Mouse (Mus musculus) kidney, postnatal 14 days (tissue): ENCODE measurements around the gene Ptprg.

Experiments
- DNase-seq: peaks from one replicate; pipeline ENCODE4 v3.0.0; 2022; ENCODE audit warnings: mixed read lengths

Ptprg gene

DNA sequence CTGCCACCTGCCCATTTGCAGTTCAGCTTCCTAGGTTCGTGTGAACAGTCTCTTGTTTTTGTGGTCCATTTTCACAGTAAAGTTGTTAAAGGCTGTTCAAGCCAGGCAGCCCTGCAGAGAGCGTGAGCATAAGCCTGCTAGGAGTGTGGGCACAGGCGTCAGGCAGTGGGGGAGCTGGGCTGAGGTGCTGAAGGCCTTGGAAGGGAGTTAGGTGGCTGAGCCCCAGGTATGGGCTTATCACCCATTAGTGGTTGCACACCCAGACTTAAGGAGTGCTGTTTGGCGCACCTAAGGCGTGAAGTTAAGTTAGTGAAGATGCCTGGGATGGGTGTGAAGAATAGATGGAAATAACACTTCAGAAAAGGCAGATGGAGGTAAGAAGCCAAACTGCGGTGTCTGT lies 134.8 kb downstream of the Ptprg start:
- no peak for DNase-seq

GRCm38 (mm10) chr14:11690066-11690465 lies 136.7 kb downstream of the Ptprg start:
- DNase-seq, result no peak

- DNase-seq, result no peak
Observed at GRCm38 (mm10) chr14:11691531-11691930, 138.2 kb downstream of the Ptprg start.

DNA sequence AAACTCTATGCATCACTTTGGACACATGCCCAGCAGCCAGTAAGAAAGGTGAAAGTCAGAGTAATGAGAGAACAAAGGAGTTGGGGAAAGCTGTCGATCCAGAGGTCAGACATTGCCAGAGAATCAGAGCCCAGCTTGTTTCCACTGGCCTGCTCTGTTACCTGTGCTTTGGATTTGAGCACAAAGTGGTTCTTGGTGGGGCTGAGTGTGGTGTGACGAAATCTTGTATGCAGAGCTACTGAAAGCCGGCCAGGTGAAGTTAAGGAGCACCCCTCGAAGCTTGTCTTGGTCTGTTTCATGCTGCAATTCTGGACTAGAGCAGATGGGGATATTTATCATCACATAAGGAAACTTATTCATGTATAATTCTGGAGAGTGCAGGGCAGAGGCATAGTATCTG lies 145.5 kb downstream of the Ptprg start:
- no peak for DNase-seq

DNA sequence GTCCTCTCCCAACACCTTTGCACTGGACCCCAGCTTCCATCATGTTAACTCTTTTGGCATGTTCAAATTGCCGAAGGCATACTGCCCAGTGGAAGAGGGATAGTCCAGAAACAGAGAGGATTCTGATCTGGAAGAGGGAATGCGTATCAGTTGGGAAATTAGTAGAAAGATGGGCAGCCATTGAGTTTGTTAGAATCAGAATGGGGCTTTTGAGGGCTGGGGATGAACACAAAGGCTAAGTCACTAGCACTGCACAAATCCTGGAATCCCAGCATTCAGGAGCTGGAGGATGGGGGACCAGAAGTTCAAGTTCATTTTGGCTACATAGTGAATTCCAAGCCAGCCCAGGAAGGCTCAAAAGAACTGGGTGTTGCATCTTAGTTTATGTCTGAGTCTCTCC lies 146.3 kb downstream of the Ptprg start:
- DNase-seq, result no peak

- no peak for DNase-seq
Observed at GRCm38 (mm10) chr14:11701516-11702249, 148.4 kb downstream of the Ptprg start.

GRCm38 (mm10) chr14:11702770-11703477 lies 149.6 kb downstream of the Ptprg start:
- DNase-seq, result no peak

DNA sequence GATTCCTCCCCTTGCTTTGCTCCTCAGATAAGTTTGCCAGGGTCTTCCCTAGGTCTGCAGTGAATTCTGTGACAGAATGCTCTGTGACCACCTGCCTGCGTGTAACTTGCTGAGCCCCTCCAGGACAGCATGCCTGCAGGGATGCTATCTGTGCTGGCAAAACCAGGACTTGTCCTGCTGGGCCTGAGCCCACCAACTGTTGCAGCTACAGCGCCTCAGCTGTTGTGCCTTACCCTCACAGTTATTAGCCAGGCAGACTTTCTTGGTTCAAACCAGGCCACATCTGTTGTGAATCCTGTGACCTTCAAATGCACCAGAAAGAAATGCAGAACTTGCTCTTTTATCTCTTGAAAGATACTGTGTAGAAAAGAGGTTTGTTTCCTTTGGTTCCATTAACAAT lies 151.5 kb downstream of the Ptprg start:
- no peak for DNase-seq

DNA sequence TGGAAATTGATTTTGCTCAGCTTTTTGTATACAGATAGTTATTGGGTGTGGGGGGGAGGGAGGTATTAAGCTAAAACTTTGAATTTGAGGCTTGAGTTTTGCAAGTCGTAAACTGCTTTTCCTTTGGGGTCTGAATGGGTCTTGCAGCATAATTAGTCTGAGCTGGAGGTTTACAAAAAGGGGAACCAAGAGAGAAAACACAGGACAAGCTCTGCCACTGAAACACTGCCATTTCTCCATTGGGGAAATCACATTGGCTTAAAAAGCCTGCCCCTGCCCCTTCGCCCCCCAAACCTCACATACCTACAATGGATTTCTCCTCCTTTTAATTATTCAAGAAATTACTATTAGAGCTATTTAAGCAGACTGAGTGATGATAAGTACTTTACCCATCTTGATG lies 156.0 kb downstream of the Ptprg start:
- no peak for DNase-seq

DNA sequence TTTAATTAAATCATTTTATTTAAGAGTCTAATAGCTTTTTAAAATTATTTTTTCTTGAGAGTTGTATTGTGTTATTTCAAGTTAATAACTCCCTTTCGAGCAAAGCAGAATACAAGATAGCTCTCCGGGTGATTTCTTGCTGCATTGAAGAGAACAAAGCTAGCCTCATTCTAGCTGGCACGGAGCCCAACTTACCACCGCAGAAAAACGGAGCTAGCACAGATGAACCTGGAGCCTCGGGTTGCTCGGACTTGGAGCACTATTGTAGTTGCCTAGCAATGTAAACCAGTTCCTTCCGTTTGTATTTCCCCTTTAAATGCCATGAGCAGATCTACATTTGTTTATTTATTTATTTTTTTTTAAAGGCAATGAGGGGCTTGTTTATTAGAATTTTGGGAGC lies 156.5 kb downstream of the Ptprg start:
- DNase-seq, result peak; percentile 36

DNA sequence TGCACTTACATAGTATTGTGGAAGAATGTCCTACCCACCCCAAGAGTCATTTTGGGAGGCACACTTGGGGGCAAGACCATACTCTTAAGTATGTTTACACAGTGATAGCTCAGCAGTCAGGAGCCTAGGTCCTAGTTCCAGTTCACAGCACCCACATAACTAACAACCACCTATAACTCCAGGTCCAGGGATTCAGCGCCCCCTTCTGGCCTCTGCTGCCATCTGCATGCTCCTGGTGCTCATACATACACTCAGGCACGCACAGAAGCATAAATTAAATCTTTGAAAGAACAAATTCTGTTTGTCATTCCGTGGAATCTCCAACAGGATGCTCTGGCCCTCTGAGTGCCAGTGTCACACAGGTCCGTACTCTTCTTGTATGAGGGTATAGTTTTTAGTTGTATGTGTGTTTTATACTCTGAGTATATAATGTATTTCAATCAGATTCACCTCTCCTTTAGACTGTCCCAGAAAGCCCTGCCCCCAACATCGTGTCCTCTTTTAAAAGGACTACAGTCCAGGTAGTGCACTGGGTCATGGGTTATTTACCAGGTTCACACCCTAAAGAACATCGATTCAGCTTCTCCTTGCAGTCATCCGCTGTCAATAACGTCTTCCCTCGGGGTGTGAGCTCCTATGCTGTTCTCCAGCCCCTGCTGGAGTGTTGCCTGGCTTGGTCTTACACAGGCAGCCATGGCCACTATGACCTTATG lies 157.2 kb downstream of the Ptprg start:
- no peak for DNase-seq

DNA sequence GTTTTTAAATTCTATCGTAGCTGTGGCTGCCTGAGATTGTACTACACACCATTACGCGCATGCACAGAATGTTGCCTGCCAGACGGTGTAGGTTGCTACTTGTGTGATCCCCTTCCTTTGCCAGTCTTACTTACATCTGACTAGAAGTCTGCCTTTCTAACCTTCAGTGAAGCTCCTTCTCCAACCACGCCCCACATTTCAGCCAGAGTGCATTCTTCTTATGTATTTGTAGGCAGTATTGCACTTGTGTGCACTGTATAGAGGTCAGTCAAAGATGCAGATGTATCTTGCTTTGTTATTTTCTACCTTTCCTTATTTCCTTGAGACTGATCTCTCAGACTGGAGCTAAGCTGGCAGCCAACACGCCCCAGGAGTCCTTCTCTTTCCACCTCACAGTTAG lies 158.8 kb downstream of the Ptprg start:
- DNase-seq, result no peak

DNA sequence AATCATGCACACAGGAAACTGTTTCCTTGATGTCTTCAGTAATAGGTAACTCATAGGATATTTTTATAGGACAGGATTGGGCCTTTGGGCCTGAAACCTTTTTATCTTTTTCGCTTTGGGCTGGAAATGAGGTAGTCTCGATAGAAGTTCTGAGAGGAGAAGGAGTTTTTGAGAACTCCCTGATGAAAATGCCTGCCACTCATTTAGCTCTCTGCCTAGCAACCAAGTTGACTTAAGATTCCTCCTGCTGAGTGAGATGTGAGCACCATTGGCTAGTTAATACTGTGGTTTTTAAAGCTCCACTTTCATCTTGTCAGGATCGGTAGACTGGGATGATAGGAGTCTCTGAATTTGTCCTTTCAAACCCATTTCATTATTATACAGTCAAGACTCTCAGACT lies 162.9 kb downstream of the Ptprg start:
- DNase-seq, result no peak

- DNase-seq, result no peak
Observed at GRCm38 (mm10) chr14:11718201-11718600, 164.9 kb downstream of the Ptprg start.

GRCm38 (mm10) chr14:11719259-11719658 lies 165.9 kb downstream of the Ptprg start:
- no peak for DNase-seq

DNA sequence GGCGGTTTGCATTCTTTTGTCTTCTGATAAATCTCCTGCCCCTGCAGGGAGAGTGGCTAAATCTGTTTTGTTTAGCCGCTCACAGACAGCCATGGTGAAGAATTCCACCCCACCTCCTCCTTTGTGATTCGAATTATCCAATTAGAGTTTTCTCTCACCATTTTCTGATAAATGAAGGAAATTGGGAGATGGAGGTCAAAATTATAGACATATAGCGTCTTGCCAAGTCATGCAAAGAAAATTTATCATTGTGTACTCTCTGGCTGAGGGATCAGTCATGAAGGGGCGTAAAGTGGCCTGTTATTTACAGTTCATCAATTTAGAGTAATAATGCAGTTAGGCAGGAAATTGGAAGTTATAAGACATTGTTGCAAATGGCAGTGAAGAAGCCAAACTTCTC lies 168.8 kb downstream of the Ptprg start:
- DNase-seq, result no peak

- DNase-seq, result no peak
Observed at GRCm38 (mm10) chr14:11723876-11724275, 170.5 kb downstream of the Ptprg start.

GRCm38 (mm10) chr14:11731223-11731920 lies 178.0 kb downstream of the Ptprg start:
- DNase-seq, result peak; percentile 9

- no peak for DNase-seq
Observed at GRCm38 (mm10) chr14:11732376-11732775, 179.0 kb downstream of the Ptprg start.

DNA sequence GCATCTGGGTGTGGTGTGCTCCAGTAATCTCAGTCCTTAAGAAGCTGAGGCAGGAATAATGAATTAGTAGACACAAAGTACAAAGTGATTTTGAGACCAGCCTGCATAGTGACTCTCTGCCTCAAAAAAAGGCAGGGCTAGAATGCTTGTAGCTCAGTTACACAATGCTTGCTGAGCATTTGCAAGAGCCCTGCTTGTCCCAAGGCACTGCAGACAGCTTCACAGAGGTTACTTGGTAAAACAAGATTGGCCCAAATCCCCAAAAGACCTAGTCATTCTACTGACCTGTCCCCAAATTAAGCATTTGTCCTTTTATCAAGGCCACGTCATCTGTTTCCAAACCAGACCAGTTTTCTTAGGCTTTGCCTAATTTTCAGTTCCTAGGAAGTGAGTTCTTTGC lies 190.4 kb downstream of the Ptprg start:
- no peak for DNase-seq

- no peak for DNase-seq
Observed at GRCm38 (mm10) chr14:11752678-11753077, 199.3 kb downstream of the Ptprg start.

DNA sequence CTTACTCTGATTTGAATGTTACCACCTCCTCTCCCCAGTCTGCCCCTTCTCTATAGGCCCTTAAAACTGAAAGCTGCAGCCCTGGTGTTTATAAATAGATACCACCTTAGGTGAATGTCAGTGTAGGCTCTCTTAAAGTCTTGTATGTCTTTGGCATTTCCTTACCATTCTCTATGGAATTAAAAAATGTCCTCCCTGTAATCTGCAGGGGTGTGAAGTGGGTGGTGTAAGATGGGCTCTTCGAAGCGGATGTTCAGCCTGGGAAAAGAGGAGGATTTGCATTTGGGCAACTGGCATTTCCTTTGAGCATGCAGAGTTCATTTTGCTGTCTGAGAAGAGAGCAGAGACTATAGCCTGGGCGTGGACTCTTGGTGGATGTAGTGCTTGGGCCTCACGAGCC lies 201.3 kb downstream of the Ptprg start:
- DNase-seq, result no peak

DNA sequence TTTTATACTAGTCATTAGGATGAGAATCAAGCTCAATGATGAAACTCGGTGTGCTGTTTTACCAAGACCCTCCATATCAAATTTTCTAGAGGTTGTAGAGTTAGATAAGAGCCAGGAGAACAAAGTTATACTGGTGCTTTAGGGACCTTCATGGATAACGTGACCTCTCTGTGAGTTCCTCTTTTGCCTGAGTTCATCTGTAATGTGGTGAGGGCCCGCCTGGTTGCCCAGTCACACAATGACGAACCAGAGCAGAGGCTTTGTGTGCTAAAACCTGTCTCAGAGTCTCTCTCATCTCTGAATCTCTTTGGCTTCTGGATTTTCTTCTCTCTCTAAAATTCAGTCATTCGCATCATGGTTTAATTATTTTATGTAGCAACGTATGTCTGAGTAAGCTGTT lies 204.9 kb downstream of the Ptprg start:
- no peak for DNase-seq
